Mouse (Mus musculus) layer of hippocampus, adult 9-10 months (tissue): Measurements from ENCODE around the gene Tacc2.

Experiments
- DNase-seq: peaks from one replicate; pipeline ENCODE4 v3.0.0; 2022; ENCODE audit warnings: low spot score

Tacc2 gene

GRCm38 (mm10) chr7:130617591-130617990 is 40.4 kb downstream of the Tacc2 start:
- no peak for DNase-seq

GRCm38 (mm10) chr7:130621068-130621467 is 43.8 kb downstream of the Tacc2 start:
- no peak for DNase-seq

DNA sequence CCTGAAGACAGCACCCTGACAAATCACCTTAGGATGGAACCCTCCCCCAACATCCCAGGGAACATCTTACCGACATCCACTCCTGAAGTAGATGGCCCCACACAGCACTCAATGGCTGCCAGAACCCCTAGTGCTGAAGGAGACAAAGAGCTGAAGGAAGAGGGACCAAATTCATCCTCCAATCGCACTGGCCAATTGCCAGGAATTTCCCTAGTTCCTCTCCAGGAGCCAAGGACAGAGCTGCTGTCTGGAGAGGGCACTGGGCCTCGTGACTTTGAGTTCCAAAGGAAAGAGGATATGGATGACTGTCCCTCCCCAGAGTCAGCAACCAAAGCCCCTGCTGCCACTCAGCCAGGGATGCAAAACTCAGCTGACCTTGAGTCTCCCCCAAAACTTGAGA is 44.7 kb downstream of the Tacc2 start:
- no peak for DNase-seq

GRCm38 (mm10) chr7:130622359-130622758 is 45.1 kb downstream of the Tacc2 start:
- no peak for DNase-seq

GRCm38 (mm10) chr7:130624299-130624698 is 47.1 kb downstream of the Tacc2 start:
- DNase-seq: no peak

GRCm38 (mm10) chr7:130625361-130625760 is 48.1 kb downstream of the Tacc2 start:
- DNase-seq: no peak

DNA sequence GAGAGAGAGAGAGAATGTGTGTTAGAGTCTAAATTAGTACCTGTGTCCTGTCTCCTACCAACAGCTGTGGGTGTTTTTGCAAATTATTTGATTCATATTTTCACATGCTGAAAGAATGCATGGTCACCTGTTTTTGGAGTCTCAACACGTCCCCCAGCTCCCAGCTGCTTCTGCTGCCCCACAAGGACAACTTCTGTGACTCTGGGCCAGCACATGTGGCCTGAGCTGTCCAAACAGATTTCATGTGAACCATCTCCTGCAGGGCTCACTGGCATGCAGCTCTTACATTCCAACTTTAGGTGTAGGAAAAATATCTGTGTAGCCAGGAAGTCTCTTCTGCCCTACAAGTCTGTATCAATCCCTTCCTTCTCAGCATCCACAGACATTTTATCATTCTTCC is 51.4 kb downstream of the Tacc2 start:
- DNase-seq: no peak

DNA sequence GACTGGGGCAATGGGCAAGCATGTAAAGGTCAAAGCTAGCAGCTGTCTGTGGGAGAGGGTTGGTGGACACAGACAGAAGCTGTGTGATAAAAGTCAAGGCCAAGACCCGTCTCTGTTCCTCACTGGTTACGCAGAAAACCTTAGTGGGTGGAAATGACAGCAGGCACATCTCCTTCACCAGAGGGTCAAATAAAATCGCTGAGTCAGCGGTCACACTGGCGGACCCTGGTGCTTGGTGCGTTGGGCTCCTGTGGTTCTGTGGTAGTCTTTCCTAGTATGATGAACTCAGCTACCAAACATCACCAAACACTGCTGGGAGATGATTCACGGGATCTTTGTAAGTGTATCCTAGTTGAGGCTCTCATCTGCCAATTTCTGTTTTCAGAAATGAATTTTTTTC is 52.8 kb downstream of the Tacc2 start:
- no peak for DNase-seq

DNA sequence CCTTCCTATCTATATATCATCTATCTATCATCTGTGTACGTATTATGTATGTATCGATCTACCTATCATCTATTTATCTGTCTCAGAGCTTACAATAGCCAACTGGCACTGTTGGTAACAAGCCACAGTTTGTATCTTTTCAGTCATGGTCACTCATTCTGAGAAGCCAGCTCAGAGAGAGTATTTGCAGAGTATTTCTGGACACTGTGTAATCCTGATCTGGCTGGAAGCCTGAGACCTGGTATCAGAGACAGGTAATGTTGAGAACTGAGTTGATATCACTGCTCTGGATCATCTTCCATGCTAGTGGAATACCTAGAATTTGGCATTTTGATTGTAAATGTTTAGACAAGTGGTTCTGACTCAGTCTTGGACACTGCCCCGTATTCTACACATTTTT is 53.7 kb downstream of the Tacc2 start:
- no peak for DNase-seq

DNA sequence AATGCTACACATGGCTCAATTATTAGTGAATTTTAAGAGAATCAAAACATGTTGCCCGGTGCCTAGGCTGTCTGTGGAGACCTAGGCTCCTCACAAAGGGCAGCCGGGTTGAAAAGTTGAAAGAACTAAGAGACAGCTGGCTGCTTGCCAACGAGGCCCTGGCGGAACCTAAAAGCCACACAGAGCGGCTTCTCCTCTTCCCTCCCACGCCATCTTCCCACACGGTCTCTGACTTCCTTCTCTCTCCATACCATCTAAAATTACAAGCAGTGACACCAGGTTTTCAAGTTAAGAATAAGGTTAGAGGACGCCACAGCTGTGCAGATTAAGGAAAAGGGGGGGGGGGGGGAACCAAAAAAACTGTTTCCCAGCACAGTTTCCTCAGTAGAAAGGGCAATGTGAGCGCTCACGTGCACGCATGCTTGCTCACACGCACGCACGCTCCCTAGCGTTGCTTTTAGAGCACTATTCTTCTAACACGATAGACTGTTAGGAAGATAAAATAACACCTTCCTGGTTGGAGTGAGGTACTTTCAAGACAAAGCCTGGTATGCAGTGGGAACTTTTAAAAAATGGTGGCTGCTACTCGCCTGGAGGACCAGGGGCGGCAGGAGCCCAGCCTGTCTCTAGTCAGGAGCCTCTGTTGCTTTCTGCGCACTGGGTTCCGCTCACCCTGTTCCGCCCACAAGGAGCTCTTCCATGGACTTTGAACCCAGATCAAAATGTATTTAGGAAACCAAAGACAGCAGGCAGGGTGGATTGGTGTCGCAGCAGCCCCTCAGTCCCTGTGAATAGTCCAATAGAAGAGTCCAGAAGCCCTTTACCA is 54.5 kb downstream of the Tacc2 start:
- no peak for DNase-seq

DNA sequence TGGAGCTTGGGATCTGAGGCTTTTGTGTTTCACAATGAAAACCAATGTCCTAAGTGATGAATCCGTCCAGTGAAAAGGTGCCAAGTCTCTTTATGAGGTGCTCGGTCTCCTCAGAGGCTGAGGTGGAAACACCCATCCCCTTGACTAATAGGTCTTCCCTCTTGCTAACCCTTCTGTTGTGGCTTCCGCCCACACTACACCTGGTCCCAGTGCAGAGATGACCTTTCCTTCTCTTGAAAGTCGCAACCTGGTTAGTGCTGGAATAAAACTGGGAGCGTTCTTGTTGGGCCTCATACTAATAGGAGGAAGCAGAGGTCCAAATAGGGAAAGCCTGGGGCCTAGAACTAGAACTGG is 55.1 kb downstream of the Tacc2 start:
- DNase-seq: no peak

DNA sequence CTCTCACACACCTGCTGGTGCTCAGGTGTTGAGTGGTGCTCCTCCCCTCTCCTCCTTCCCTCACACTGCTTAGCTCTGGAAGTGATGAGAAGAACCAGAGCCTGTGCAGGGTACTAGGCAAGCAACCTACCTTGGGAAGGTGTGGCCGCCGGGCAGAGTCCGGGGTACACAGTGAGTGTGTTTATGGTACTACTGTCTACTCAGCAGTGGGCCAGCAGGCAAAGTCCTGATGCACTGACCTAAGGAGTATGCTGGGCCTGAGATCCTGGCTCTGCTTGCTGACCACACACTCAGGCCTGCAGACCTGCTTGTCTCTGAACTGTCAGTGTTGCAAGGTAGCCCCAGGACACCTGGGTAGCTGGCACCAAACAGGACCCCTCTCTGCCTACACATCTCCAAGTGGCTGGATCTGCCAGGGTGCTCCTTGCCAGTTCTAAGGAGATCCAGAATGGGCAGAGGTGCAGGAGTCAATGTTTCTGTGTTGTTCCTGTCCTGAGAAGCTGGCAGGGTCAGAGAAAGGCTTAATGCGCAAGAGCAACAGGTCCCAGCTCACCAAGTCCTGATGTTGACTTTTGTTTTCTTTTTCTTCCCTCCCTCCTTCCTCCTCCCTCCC is 57.1 kb downstream of the Tacc2 start:
- no peak for DNase-seq

GRCm38 (mm10) chr7:130635212-130635611 is 58.0 kb downstream of the Tacc2 start:
- DNase-seq: no peak

DNA sequence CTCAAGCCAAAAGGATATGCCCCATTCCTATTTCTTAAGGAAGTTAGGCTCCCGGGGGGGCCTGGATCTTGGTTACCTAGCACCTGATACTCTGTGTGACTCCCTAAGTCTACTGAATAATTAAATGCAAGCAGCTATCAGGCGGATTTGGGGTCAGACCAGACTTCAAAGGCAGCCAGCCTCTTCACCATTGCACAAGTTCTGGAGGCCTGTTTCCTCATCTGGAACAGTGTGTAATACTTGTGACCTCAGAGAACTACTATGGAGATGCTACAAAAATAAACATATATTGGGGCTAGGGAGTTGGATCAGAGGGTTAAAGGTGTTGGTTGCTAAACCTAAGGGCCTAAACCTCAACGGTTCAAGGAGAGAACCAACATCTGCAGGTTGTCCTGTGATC is 59.0 kb downstream of the Tacc2 start:
- no peak for DNase-seq

DNA sequence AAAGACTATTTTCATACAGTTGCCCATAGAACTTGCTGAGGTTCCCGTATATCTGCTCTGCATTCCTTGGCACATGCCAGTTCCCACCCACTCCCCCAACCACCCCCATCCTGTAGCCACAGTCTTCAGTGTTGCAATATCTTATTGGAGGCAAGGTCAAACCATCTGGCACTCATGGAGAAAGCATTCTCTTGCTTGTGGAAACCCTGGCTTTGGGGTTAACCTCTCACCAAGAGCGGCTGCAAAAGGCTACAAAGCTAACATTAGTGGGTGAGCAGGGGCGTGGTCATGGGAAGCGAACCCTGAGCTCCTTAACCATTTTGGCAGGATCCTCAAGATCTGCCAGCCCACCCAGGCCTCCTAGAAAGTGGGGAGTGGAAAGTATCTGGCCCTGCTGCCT is 59.7 kb downstream of the Tacc2 start:
- no peak for DNase-seq

GRCm38 (mm10) chr7:130637811-130638210 is 60.6 kb downstream of the Tacc2 start:
- DNase-seq: no peak

- DNase-seq: no peak
Observed at GRCm38 (mm10) chr7:130640681-130641080, 63.4 kb downstream of the Tacc2 start.

DNA sequence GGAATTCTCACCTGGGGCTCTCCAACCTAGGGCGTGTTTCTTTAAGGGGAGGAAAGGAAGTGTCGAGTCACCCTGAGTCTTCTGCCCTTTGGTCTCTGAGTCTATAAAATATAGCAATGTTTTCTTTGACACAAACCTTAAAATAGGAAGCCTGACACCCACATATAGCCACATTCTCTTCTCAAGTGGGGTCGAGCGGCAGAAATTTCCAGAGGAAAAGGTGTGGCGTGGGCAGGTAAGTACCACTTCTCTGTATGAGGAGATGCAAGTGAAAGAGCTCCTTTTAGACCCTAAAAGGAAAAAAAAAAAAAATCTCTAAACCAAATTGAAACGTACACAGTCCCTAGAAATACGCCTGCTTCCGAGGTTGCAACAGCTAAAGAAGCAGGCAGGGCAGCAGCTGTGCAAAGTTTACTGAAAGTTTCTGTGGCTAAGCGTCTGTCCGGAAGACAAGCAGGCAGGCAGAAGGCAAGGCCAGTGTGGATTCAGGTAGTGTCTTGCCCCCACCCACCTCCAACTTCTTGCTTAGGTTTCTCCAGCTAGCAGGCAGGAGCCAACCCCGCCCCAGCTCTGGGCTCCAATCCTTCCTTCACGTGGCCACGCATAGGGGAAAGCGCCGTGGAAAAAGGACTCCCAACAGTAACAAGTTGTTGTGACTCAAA is 68.2 kb downstream of the Tacc2 start:
- no peak for DNase-seq

DNA sequence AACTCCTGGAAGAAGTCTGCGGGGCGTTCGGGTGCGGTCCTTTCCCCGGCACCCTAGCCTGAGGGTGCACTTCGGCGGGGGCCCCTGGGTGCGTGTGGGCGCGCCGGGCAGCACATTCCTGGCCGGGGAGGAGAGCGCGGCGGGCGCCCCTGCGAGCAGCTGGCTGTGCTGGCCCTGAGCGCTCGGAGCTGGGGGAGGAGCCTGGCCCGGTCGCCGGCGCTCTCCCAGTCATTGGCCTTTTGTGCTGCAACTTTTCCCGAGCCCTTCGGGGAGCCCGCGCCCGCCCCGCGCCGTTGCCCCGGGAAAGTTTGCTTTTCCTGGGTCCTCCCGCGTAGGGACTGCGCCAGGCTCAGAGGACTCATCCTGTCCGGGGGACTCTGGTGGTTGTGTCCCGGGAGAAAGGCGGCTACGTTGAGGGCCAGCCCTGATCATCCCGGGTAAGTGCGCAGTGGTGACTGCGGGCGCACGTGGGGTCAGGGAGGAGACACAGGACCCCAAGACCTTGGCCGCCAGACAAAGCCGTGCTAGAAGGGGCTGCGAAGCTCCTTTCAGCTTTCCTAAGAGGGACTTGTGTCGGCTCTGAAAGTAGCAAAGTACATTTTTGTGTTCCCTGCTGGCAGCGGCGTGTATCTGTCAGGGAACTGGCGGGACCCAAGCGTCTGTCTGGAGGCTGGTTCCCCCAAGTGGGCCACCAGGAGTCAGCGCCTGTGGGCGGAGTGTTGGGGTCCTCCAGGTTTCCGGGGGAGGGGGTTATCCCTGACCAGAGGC is 68.9 kb downstream of the Tacc2 start:
- no peak for DNase-seq

DNA sequence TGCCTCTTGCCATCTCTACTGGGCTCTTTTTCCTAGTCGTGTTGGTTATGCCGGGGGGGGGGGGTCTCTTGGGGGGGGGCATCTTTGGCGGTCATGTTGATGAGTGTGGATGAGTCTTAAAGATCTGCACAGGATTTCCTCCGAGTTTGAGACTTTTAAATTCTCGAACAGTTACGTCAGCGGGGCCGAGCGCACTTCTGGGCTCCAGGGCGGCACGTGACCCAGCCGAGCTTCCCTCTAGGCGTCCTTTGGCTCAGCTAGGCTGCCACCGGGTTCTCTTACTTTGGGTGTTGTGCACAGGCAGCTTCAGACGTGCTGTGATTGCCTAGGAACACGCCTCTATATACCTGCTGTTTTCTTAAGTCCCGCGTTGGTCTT is 69.5 kb downstream of the Tacc2 start:
- no peak for DNase-seq

GRCm38 (mm10) chr7:130648061-130648460 is 70.8 kb downstream of the Tacc2 start:
- DNase-seq: no peak

GRCm38 (mm10) chr7:130649257-130649656 is 72.0 kb downstream of the Tacc2 start:
- no peak for DNase-seq

DNA sequence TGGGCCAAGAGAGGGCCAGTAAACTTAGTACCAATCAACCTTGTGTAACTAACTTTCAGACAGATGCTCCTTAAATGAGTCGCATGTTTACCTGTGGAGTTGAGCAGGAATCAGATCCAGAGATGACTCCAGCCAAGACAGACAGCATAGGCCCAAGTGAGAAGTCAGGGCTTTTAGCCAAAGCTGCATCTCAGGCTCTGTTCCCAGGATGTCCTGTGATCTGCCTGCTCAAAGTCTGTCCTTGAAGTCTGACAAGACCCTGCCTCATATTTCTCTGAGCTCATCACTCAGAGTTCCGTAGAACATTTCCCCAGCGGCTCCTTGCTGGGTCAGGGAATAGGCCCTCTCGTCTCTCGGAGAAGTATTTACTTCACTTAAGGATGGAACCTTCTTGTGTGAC is 73.4 kb downstream of the Tacc2 start:
- no peak for DNase-seq
